Mouse (Mus musculus): ENCODE results near the gene Tmem184c.

GRCm38 (mm10) chr8:77630691-77631090 is 20.2 kb upstream of the Tmem184c start:
- TF ChIP-seq CTCF (IDR thresholded peaks at IDR 0.05; ENCODE audit: borderline replicate concordance, extremely low read depth, insufficient read depth, insufficient read length) (no peak), POLR2A (IDR thresholded peaks at IDR 0.05; ENCODE audit: borderline replicate concordance, extremely low read depth, insufficient read depth, insufficient read length, poor library complexity, severe bottlenecking) (no peak)
